Mouse (Mus musculus) erythroid progenitor cell, adult 5-6 weeks (primary cell): ENCODE measurements around the gene Lrrc4. TPM values are rescaled to one million over a fixed set of nuclear protein-coding genes. Genes with fewer than 3 reads are reported as not detected.

Experiments used
- ATAC-seq: replicated peaks from 2 replicates; pipeline ENCODE4 v1.8.0; 2016; ENCODE audit warnings: moderate number of reproducible peaks, mild to moderate bottlenecking, moderate TSS enrichment, inconsistent platforms; ENCODE audit not compliant: poor library complexity, low FRiP score, severe bottlenecking
- total RNA-seq, 2 experiments: library from RNA; stranded (forward) in 1 of 2; stranded (reverse) in 1 of 2; fragments of 150-400 nt in 1 of 2; fragments of 186-747, 209-891 nt in 1 of 2; gene quantifications; 2 replicates each; pipeline versions ENCODE4 v1.2.3 to v1.2.4; 2015 to 2017; ENCODE audit warnings: low replicate concordance in 2 of 2

Lrrc4 gene
- not detected in 2 replicates for total RNA-seq (2015; ENCODE audit: low replicate concordance)
- not detected in 2 replicates for total RNA-seq (2017; ENCODE audit: low replicate concordance)

- no peak for ATAC-seq
These were observed at the start of gene Lrrc4 for GRCm38 (mm10) chr6:28831011-28831853. Gene Lrrc4, minus strand, starts transcription at chr6:28831747.

GRCm38 (mm10) chr6:28880909-28881308 lies 49.4 kb upstream of the Lrrc4 start:
- no peak for ATAC-seq

GRCm38 (mm10) chr6:28879315-28879714 lies 47.8 kb upstream of the Lrrc4 start:
- ATAC-seq: no peak

- ATAC-seq: no peak
These were observed 46.6 kb upstream of the Lrrc4 start for GRCm38 (mm10) chr6:28877945-28878666.

GRCm38 (mm10) chr6:28876492-28876891 lies 44.9 kb upstream of the Lrrc4 start:
- no peak for ATAC-seq

- ATAC-seq: no peak
These were observed 43.8 kb upstream of the Lrrc4 start for GRCm38 (mm10) chr6:28875333-28875732.

- no peak for ATAC-seq
These were observed 43.2 kb upstream of the Lrrc4 start for GRCm38 (mm10) chr6:28874759-28875158.

- ATAC-seq: no peak
These were observed 42.5 kb upstream of the Lrrc4 start for GRCm38 (mm10) chr6:28874053-28874452.

- ATAC-seq: no peak
These were observed 40.9 kb upstream of the Lrrc4 start for GRCm38 (mm10) chr6:28872421-28872795.

- no peak for ATAC-seq
These were observed 40.3 kb upstream of the Lrrc4 start for GRCm38 (mm10) chr6:28871725-28872420.

- no peak for ATAC-seq
These were observed 36.1 kb upstream of the Lrrc4 start for GRCm38 (mm10) chr6:28867516-28868251.

- no peak for ATAC-seq
These were observed 34.7 kb upstream of the Lrrc4 start for GRCm38 (mm10) chr6:28866206-28866605.

- ATAC-seq: no peak
These were observed 33.6 kb upstream of the Lrrc4 start for GRCm38 (mm10) chr6:28865112-28865511.

GRCm38 (mm10) chr6:28864684-28865083 lies 33.1 kb upstream of the Lrrc4 start:
- no peak for ATAC-seq

- ATAC-seq: no peak
These were observed 30.8 kb upstream of the Lrrc4 start for GRCm38 (mm10) chr6:28862304-28862703.

- ATAC-seq: no peak
These were observed 29.4 kb upstream of the Lrrc4 start for GRCm38 (mm10) chr6:28860922-28861321.

- no peak for ATAC-seq
These were observed 28.9 kb upstream of the Lrrc4 start for GRCm38 (mm10) chr6:28860450-28860849.

- no peak for ATAC-seq
These were observed 27.5 kb upstream of the Lrrc4 start for GRCm38 (mm10) chr6:28859094-28859493.

GRCm38 (mm10) chr6:28857198-28858180 lies 25.9 kb upstream of the Lrrc4 start:
- ATAC-seq: no peak
